Mouse (Mus musculus): ENCODE data around the gene Raf1.

- TF ChIP-seq POLR2A (IDR thresholded peaks at IDR 0.05; ENCODE audit: control insufficient read depth, extremely low read depth, insufficient read depth, low read length, poor library complexity) (no peak), CTCF (IDR thresholded peaks at IDR 0.05; ENCODE audit: borderline replicate concordance, control insufficient read depth, extremely low read depth, insufficient read depth, low read length, poor library complexity) (no peak)
Measured at GRCm38 (mm10) chr6:115666641-115667040, 9.8 kb downstream of the Raf1 start.

All from thymus, adult 2 months (tissue).